Mouse (Mus musculus): ENCODE measurements around the gene Plk4. TPM values are rescaled to one million over a fixed set of nuclear protein-coding genes. Genes with fewer than 3 reads are reported as not detected.

The Plk4 gene
- polyA plus RNA-seq, 1 experiment from 2014 or later = 82.3 TPM

Other genes with a start within 250 kb of the Plk4 start
- 0.16 TPM in 1 of 2 replicates, not detected in the other for gene Slc25a31, start 91.2 kb upstream of the Plk4 start, polyA plus RNA-seq (2014; fragmentation: Nextera tagmentation; extraction: Ambion mirVana)
- gene Hspa4l, start 55.5 kb upstream of the Plk4 start, polyA plus RNA-seq (2014; fragmentation: Nextera tagmentation; extraction: Ambion mirVana) = 2.8 and 3.8 TPM in 2 replicates
- gene Mfsd8, start 46.9 kb downstream of the Plk4 start, polyA plus RNA-seq (2014; fragmentation: Nextera tagmentation; extraction: Ambion mirVana) = 4.8 and 5.6 TPM in 2 replicates
- gene Abhd18, start 47.0 kb downstream of the Plk4 start, polyA plus RNA-seq (2014; fragmentation: Nextera tagmentation; extraction: Ambion mirVana) = 5.7 and 7.1 TPM in 2 replicates
- 0.09 and 0.16 TPM in 2 replicates for gene 1700034I23Rik, start 102.5 kb downstream of the Plk4 start, polyA plus RNA-seq (2014; fragmentation: Nextera tagmentation; extraction: Ambion mirVana)
- 0.54 and 0.99 TPM in 2 replicates for gene Larp1b, start 149.8 kb downstream of the Plk4 start, polyA plus RNA-seq (2014; fragmentation: Nextera tagmentation; extraction: Ambion mirVana)

Measured in limb, embryonic 11.5 days (tissue).